Mouse (Mus musculus): ENCODE data around the gene Pias4.

DNA sequence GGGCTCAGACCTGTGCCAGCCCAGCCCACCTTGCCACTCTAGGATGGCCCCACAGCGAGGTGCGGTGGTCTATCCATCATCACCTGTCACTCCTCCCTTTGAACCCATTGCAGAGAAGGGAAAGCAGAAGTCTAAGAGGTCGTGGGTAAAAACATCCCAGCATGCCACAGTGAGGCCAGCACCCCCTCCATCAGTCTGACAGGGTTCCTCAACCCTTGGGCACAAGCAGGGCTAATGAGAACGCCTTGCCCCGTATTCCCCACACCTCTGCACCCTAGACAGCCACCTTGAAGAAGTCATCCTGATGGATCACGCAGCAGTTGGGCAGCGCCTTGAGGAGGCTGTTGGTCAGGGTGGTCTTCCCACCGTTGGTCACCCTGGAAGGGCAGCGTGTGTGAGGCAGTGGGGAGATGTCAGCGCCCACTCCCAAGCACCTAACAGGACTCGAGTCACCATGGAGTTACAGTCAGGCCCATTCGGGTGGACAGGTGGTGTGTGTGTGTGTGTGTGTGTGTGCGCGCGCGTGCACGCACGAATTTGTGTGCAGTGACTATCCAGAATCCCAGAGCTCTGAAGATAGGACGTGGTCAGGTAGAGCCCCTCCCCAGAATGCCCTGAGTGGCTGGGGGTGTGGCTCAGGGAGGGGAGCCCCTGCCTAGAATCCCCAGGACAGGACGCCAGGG, 33.0 kb upstream of the Pias4 start:
- TF ChIP-seq CTCF (IDR thresholded peaks at IDR 0.05; ENCODE audit: low read depth, low read length): no peak
- no peak for TF ChIP-seq POLR2A (IDR thresholded peaks at IDR 0.05; ENCODE audit: insufficient read depth, low read length)
- TF ChIP-seq EP300 (IDR thresholded peaks at IDR 0.05; ENCODE audit: insufficient read depth, low read depth, low read length): no peak
